Mouse (Mus musculus): ENCODE measurements around the gene Qars.
A peak's percentile ranks its signal among the peaks of the same experiment; 100 is the strongest.

DNA sequence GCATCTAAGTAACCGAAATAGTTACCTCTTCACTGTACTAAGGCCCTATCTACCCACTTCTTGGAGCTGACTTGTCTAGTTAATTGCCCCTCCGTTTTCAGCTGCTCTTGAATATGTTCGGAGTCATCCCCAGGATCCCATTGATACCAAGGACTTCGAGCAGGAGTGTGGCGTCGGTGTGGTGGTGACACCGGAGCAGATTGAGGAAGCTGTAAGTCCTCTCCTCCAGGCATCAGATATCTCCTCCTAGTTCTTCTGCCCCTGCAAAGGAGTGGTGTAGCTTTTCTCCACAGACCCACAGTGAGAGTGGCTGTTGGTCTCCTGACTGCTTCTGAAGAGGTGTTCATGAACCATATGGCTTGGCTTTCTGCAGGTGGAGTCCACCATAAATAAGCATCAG is 1.3 kb downstream of the Qars start:
- no peak for TF ChIP-seq CTCF (IDR thresholded peaks at IDR 0.05; ENCODE audit: control insufficient read depth, insufficient read depth, insufficient replicate concordance, low read depth, low read length)
- peak; percentile 12; the same call in 1 of the 2 replicates for TF ChIP-seq POLR2A (IDR thresholded peaks at IDR 0.05; ENCODE audit: control insufficient read depth, low read depth, low read length)
